Mouse (Mus musculus): ENCODE results near the gene F12. TPM values are rescaled to one million over a fixed set of nuclear protein-coding genes. Genes with fewer than 3 reads are reported as not detected.

Gene F12
- polyA plus RNA-seq, 1 experiment, result not detected

GRCm38 (mm10) chr13:55451785-55452549 is 25.4 kb upstream of the F12 start:
- H3K4me3 ChIP-seq (ENCODE audit: insufficient read depth, low read depth, low read length), result no peak overlapping the region
- peaks cover 20% of the 10 kb centered on the region; the same call in 1 of the 2 replicates for H3K4me1 ChIP-seq (ENCODE audit: control insufficient read depth, insufficient read depth, low read length)
- no peak overlapping the region for H3K27ac ChIP-seq (ENCODE audit: insufficient read depth, low read depth, low read length)
- 91% methylated on average over 16 of the region's 16 CpGs for WGBS
- no peak for TF ChIP-seq CTCF (IDR thresholded peaks at IDR 0.05; ENCODE audit: insufficient read depth, low read depth, low read length)
- no peak for TF ChIP-seq POLR2A (IDR thresholded peaks at IDR 0.05; ENCODE audit: insufficient read depth, low read depth, low read length)

GRCm38 (mm10) chr13:55451296-55451695 is 24.7 kb upstream of the F12 start:
- TF ChIP-seq CTCF (IDR thresholded peaks at IDR 0.05; ENCODE audit: insufficient read depth, low read depth, low read length) (no peak), POLR2A (IDR thresholded peaks at IDR 0.05; ENCODE audit: insufficient read depth, low read depth, low read length) (no peak)
- 91% methylated on average over 10 of the region's 10 CpGs for WGBS

GRCm38 (mm10) chr13:55450511-55450980 is 24.0 kb upstream of the F12 start:
- no peak overlapping the region for H3K27ac ChIP-seq (ENCODE audit: insufficient read depth, low read depth, low read length)
- TF ChIP-seq CTCF (IDR thresholded peaks at IDR 0.05; ENCODE audit: insufficient read depth, low read depth, low read length), result no peak
- no peak for TF ChIP-seq POLR2A (IDR thresholded peaks at IDR 0.05; ENCODE audit: insufficient read depth, low read depth, low read length)
- 46% methylated on average over 11 of the region's 11 CpGs for WGBS
- no peak overlapping the region for H3K4me3 ChIP-seq (ENCODE audit: insufficient read depth, low read depth, low read length)
- peaks cover 25% of the 10 kb centered on the region for H3K4me1 ChIP-seq (ENCODE audit: control insufficient read depth, insufficient read depth, low read length)

More at GRCm38 (mm10) chr13:55451296-55451695, 24.7 kb upstream of the F12 start:
- Histone ChIP-seq H3K4me1 (ENCODE audit: control insufficient read depth, insufficient read depth, low read length) (peaks cover 24% of the 10 kb centered on the region), H3K4me3 (ENCODE audit: insufficient read depth, low read depth, low read length) (no peak overlapping the region), H3K27ac (ENCODE audit: insufficient read depth, low read depth, low read length) (no peak overlapping the region)

- Histone ChIP-seq H3K4me3 (ENCODE audit: insufficient read depth, low read depth, low read length) (no peak overlapping the region), H3K27ac (ENCODE audit: insufficient read depth, low read depth, low read length) (no peak overlapping the region), H3K4me1 (ENCODE audit: control insufficient read depth, insufficient read depth, low read length) (peaks cover 25% of the 10 kb centered on the region)
- WGBS, result 86% methylated on average over 17 of the region's 17 CpGs
- TF ChIP-seq CTCF (IDR thresholded peaks at IDR 0.05; ENCODE audit: insufficient read depth, low read depth, low read length) (no peak), POLR2A (IDR thresholded peaks at IDR 0.05; ENCODE audit: insufficient read depth, low read depth, low read length) (no peak)
These were observed 23.3 kb upstream of the F12 start for GRCm38 (mm10) chr13:55449679-55450441.

- TF ChIP-seq CTCF (IDR thresholded peaks at IDR 0.05; ENCODE audit: insufficient read depth, low read depth, low read length) (no peak), POLR2A (IDR thresholded peaks at IDR 0.05; ENCODE audit: insufficient read depth, low read depth, low read length) (no peak)
- H3K27ac ChIP-seq (ENCODE audit: insufficient read depth, low read depth, low read length), result no peak overlapping the region
- H3K4me3 ChIP-seq (ENCODE audit: insufficient read depth, low read depth, low read length), result no peak overlapping the region
- 90% methylated on average over 9 of the region's 9 CpGs for WGBS
- peaks cover 25% of the 10 kb centered on the region for H3K4me1 ChIP-seq (ENCODE audit: control insufficient read depth, insufficient read depth, low read length)
These were observed 22.6 kb upstream of the F12 start for GRCm38 (mm10) chr13:55449205-55449604.

- Histone ChIP-seq H3K27ac (ENCODE audit: insufficient read depth, low read depth, low read length) (no peak overlapping the region), H3K4me3 (ENCODE audit: insufficient read depth, low read depth, low read length) (no peak overlapping the region), H3K4me1 (ENCODE audit: control insufficient read depth, insufficient read depth, low read length) (peaks cover 25% of the 10 kb centered on the region)
- TF ChIP-seq CTCF (IDR thresholded peaks at IDR 0.05; ENCODE audit: insufficient read depth, low read depth, low read length) (no peak), POLR2A (IDR thresholded peaks at IDR 0.05; ENCODE audit: insufficient read depth, low read depth, low read length) (no peak)
- WGBS, result 89% methylated on average over 5 of the region's 5 CpGs
These were observed 21.5 kb upstream of the F12 start for GRCm38 (mm10) chr13:55448131-55448530.

- TF ChIP-seq CTCF (IDR thresholded peaks at IDR 0.05; ENCODE audit: insufficient read depth, low read depth, low read length) (no peak), POLR2A (IDR thresholded peaks at IDR 0.05; ENCODE audit: insufficient read depth, low read depth, low read length) (no peak)
- H3K27ac ChIP-seq (ENCODE audit: insufficient read depth, low read depth, low read length), result no peak overlapping the region
- peaks cover 25% of the 10 kb centered on the region for H3K4me1 ChIP-seq (ENCODE audit: control insufficient read depth, insufficient read depth, low read length)
- H3K4me3 ChIP-seq (ENCODE audit: insufficient read depth, low read depth, low read length), result no peak overlapping the region
- WGBS, result 51% methylated on average over 3 of the region's 3 CpGs
These were observed 20.9 kb upstream of the F12 start for GRCm38 (mm10) chr13:55447543-55447943.

- no peak overlapping the region for H3K4me3 ChIP-seq (ENCODE audit: insufficient read depth, low read depth, low read length)
- TF ChIP-seq CTCF (IDR thresholded peaks at IDR 0.05; ENCODE audit: insufficient read depth, low read depth, low read length), result no peak
- TF ChIP-seq POLR2A (IDR thresholded peaks at IDR 0.05; ENCODE audit: insufficient read depth, low read depth, low read length), result no peak
These were observed 20.0 kb upstream of the F12 start for GRCm38 (mm10) chr13:55446483-55447105.

More at GRCm38 (mm10) chr13:55446483-55447105, 20.0 kb upstream of the F12 start:
- Histone ChIP-seq H3K27ac (ENCODE audit: insufficient read depth, low read depth, low read length) (no peak overlapping the region), H3K4me1 (ENCODE audit: control insufficient read depth, insufficient read depth, low read length) (peaks cover 25% of the 10 kb centered on the region)
- 81% methylated on average over 6 of the region's 6 CpGs for WGBS

All from olfactory bulb, adult 2 months (tissue).